Mouse (Mus musculus) cerebellum, adult 2 months (tissue): ENCODE results near the gene Trim7.

Source experiments
- CTCF ChIP-seq: fragments of 200-500 bp; IDR thresholded peaks from 2 replicates; pipeline ENCODE4 v1.5.1; 2011; ENCODE audit warnings: low read depth, mild to moderate bottlenecking, control low read depth, low read length, moderate library complexity, borderline replicate concordance; ENCODE audit not compliant: insufficient read depth
- POLR2A ChIP-seq: fragments of 200-500 bp; IDR thresholded peaks from 2 replicates; pipeline ENCODE4 v1.6.1; 2011; ENCODE audit warnings: low read length, control low read depth, borderline replicate concordance; ENCODE audit not compliant: insufficient read depth

- no peak for TF ChIP-seq POLR2A
- no peak for TF ChIP-seq CTCF
Measured at GRCm38 (mm10) chr11:48815851-48816250, 10.1 kb upstream of the Trim7 start.
